Mouse (Mus musculus) lung, postnatal 25 days (tissue): ENCODE measurements around the gene Cyfip2.
"Not testable (repeated sequence)": the region's sequence is repeated elsewhere in the genome, so short reads cannot be mapped to it uniquely, and the experiment has no call there.

Experiments
- DNase-seq: peaks from one replicate; pipeline ENCODE4 v3.0.0; 2022; ENCODE audit warnings: low spot score

The Cyfip2 gene

GRCm38 (mm10) chr11:46185486-46185885, 127.2 kb downstream of the Cyfip2 start:
- DNase-seq = no peak

- DNase-seq = no peak
Measured at GRCm38 (mm10) chr11:46184946-46185345, 127.7 kb downstream of the Cyfip2 start.

- DNase-seq = not testable (repeated sequence)
Measured at GRCm38 (mm10) chr11:46182031-46182430, 130.6 kb downstream of the Cyfip2 start.

- no peak for DNase-seq
Measured at GRCm38 (mm10) chr11:46177246-46178043, 135.2 kb downstream of the Cyfip2 start.

GRCm38 (mm10) chr11:46176155-46176554, 136.5 kb downstream of the Cyfip2 start:
- no peak for DNase-seq

- DNase-seq = no peak
Measured at GRCm38 (mm10) chr11:46172128-46172527, 140.5 kb downstream of the Cyfip2 start.

GRCm38 (mm10) chr11:46169908-46170307, 142.8 kb downstream of the Cyfip2 start:
- DNase-seq = no peak

GRCm38 (mm10) chr11:46168506-46168905, 144.2 kb downstream of the Cyfip2 start:
- DNase-seq = no peak

- DNase-seq = peak; percentile 5
Measured at GRCm38 (mm10) chr11:46165866-46166585, 146.6 kb downstream of the Cyfip2 start, which contains the start of gene Nipal4. Gene Nipal4 (minus strand): TSS chr11:46166508.

- no peak for DNase-seq
Measured at GRCm38 (mm10) chr11:46157462-46157861, 155.2 kb downstream of the Cyfip2 start.

GRCm38 (mm10) chr11:46156945-46157344, 155.7 kb downstream of the Cyfip2 start:
- DNase-seq = no peak

GRCm38 (mm10) chr11:46146619-46147018, 166.0 kb downstream of the Cyfip2 start:
- DNase-seq = no peak

- DNase-seq = no peak
Measured at GRCm38 (mm10) chr11:46145163-46145875, 167.3 kb downstream of the Cyfip2 start.
